Mouse (Mus musculus): Measurements from ENCODE around the gene Traip.

The Traip gene

DNA sequence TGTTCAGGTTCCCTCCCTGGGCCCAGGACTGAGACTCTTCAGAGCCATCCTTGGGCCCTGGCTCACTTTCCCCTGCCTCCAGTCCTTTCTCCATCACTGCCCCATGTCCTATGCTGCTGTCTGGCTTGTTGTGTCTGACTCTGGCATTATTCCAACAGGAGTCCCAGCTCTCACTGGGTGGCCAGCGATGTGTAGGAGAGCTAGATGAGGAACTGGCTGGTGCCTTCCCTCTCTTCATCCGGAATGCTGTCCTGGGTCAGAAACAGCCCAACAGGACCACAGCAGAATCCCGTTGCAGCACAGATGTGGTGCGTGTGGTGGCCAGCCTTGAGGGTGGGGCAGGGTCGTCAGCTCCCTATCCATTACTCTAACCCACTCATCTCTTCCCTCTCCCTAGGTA is 20.4 kb downstream of the Traip start:
- no peak for DNase-seq (ENCODE audit: low spot score in 2 of 2)

- peak; percentile 73 to 81 for DNase-seq (ENCODE audit: low spot score in 2 of 2)
These were observed 22.0 kb downstream of the Traip start for GRCm38 (mm10) chr9:107971690-107972541.

- DNase-seq (ENCODE audit: low spot score in 2 of 2) = no peak
These were observed 24.7 kb downstream of the Traip start for GRCm38 (mm10) chr9:107974491-107975171.

GRCm38 (mm10) chr9:107975399-107976386 is 25.8 kb downstream of the Traip start, which contains the start of gene Uba7:
Gene Uba7 (plus strand): TSS chr9:107975505.
- peak; percentile 79 to 80 for DNase-seq (ENCODE audit: low spot score in 2 of 2)

DNA sequence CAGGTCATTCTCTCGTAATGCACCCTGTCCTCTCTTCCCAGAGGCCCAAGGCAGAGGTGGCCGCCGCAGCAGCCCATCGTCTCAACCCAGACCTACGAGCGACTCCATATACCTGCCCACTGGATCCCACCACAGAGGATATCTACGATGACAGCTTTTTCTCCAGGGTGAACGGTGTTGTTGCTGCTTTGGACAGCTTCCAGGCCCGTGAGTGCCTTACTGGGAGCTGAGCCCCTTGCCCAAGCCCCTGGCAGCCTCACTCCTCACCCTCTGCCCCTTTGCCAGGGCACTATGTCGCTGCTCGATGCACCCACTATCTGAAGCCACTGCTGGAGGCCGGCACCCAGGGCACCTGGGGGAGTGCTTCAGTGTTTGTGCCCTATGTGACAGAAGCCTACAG is 28.9 kb downstream of the Traip start:
- DNase-seq (ENCODE audit: low spot score in 2 of 2) = no peak

DNA sequence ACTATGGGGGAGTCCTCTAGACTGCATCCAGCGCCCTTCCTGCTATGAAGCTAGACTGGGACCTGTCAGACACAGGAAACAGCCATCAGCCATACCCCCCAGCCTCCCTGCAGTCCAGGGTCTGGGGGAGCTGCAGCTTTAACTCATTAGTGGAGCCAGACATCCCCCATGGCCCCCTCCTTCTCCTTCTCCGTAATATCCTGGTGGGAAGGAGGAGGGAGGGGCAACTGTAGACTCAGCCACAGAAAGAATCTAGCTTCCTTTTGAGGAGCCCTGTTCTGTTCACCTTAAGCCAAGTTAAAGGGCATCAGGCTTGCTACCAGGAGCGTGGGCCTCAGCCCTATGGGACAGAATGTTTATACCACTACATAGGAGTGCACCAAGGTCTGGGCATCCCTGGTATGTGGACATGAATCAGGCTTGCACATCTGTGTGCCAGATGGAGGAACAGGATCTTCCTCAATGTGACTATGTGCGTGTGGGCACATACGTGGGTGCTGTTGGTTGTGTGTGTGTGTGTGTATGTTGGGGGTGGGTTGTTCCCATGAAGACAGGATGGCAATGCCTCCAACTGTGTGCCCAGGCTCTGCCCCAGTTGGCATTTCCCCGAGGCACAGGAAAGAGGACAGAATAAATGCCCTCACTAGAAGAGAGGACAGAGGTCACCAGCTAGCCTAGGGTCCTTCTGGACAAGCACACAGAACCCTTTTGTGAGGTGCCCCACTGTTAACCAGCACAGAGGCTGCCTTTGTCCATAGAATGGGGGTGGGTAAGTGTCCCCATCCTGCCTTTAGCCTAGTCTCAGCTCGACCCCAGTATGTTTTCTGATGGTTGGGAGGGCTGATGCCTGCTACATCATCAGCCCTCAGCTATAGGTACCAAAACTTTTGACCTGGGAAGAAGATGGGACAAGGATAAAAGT is 32.0 kb downstream of the Traip start:
- peak; percentile 30 to 58 for DNase-seq (ENCODE audit: low spot score in 2 of 2)

GRCm38 (mm10) chr9:107982681-107983346 is 32.9 kb downstream of the Traip start, which contains the start of gene Gm20661:
Gene Gm20661 (plus strand): TSS chr9:107983058.
- peak; percentile 87 to 93 for DNase-seq (ENCODE audit: low spot score in 2 of 2)

DNA sequence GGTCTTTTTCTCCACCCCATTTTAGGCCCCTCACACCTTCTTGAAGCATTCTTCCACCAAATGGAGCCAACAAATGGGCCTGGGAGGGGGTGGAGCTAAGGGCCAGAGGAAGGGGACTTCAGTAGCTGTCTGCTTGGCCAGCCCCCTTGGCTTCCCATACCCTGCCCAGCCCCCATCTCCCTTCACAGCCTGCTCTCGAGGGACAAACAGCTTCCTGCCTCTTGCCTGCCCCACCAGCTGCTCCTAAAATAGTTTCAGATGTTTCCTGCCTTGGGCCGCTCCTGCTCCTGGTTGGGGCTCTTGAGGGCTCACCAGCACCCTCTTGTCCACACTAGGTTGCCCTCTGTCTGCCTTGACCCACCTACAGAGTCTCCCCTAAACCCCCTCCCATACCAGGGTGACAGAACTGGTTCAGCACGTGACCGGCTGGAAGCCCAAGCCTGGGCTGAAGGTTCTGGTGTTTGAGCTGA is 33.5 kb downstream of the Traip start:
- DNase-seq (ENCODE audit: low spot score in 2 of 2) = peak; percentile 94 to 97

DNA sequence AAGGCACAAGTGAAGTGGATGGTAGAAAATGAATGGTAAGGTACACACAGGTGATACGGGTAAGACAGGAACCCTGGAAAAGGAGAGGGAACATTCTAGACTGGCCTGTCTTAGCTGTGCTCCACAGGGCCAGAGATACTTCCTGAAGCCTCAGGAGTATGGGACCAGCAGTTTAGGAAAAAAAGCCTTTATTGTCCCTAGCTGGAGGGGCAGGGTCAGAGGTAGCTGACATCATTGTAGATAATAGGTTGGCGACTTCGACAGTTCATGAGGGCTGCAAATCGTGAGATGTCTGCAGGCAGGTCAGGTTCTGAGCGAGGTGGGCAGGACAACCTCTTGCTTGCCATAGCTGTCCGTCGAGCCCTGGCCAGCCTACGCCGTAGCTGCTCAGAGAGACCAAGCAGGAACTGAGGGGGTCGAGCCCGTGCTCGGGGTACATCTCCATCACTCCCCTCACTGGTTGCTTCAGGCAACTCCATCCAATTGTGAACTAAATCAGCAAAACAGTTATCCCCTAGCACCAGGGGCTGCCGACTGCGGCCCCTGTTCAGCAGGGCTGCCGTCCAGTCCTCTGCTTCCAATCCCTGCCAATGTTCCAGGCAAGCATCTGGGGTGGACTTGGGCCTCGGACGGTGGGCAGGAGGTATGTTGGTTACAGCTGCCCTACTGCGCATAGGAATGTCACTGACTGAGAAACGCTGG is 34.3 kb downstream of the Traip start:
- peak in 1 of 2 experiments; percentile 33 for DNase-seq (ENCODE audit: low spot score in 2 of 2)

DNA sequence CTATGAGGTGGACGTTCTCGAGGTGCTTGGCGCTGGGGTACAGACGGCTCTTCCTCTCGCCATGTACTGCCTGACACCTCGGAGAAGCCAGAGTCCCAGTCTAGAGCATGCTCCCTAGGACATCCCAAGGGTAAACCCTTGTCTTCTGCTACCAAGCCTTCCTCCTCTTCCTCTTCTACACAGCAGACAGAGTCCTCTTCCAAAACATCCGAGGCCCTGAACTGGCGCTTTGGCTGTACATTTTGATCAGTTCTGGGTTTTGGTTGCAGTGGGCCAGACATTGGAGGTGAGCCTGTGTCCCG is 34.8 kb downstream of the Traip start:
- no peak for DNase-seq (ENCODE audit: low spot score in 2 of 2)

DNA sequence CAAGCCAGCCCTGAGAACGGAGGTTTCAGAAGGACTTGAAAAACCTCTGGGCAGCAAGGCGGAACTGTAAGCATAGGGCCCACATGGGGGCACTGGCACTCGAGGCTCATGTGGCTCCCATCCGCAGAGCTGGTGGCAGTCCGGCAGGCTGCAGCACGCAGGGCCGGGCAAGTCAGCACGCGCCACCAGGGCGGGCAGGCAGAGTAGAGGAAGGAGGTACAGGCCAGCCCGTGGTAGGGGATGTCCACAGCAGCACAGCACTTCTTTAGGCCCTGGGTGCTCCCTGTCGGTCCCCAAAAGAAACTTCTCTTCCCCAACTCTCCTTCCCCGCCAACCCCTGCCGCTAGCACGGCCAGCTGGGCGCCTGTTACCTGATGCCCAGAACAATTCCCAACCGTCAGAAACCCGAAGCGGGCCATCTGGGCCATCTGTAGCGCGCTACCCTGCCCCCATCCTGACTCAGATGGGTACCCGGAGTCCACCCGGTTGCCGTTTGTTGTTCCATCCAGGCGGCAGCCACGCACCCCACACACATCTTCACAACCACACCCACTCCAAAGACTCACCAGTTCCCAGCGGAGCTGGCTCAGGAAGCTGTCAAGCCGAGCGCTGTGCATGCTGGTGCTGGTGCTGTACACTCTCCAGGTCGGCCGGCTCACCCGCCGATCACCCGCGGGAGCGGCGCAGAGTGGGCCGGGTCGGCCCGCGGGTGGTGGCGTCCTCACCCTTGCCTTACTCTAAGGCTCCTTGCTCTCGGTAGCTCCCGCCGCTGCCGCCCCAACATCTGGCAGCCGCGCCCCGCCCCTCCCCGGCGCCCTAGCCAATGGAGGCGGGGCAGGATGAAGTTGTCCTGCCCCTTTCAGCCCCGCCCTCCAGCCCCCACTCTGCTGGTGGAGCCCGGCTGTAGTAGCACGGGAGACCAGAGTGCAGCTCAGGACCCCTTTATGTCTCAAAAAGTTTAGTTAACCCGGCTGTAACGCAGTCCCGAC is 35.5 kb downstream of the Traip start, which contains the start of gene Inka1:
Gene Inka1 (minus strand): TSS at position 749 of the 989 bp plus-strand sequence.
- peak; percentile 92 for DNase-seq (ENCODE audit: low spot score in 2 of 2)

DNA sequence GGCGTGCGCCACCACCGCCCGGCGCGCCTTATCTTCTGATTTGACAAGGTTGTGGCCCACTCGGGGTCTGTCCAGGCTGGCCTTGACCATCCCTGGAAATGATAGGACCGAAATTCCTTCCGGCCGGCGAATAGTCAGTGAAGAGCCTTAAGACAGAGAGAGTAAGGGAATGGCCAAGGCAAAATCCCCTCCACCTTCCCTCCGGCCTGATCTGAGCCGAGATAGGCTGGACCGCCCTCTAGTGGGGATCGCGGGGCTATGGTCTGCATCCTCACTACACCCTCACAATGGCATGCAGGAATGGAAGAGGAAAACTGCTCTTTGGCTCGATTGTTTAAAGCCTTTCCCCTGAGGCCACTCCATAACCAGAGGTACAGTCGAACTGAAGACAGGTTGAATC is 36.4 kb downstream of the Traip start:
- DNase-seq (ENCODE audit: low spot score in 2 of 2) = peak; percentile 81 to 85

DNA sequence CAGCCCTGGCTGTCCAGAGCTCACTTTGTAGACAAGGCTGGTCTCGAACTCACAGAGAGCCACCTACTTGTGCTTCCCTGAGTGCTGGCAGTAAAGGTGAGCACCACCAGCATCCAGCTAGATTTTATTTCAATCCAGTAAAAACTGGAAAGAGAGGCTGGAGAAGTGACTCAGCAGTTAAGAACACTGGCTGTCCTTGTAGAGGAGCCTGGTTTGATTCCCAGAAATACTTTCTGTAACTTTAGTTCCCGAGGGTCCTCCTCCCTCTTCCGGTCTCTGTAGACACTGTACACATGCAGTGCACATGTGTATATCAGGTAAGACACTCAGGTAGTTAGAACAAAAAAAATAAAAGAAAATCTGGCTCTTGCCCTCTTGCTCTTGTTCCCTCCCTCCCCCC is 38.0 kb downstream of the Traip start:
- DNase-seq (ENCODE audit: low spot score in 2 of 2) = peak in 1 of 2 experiments; percentile 33

DNA sequence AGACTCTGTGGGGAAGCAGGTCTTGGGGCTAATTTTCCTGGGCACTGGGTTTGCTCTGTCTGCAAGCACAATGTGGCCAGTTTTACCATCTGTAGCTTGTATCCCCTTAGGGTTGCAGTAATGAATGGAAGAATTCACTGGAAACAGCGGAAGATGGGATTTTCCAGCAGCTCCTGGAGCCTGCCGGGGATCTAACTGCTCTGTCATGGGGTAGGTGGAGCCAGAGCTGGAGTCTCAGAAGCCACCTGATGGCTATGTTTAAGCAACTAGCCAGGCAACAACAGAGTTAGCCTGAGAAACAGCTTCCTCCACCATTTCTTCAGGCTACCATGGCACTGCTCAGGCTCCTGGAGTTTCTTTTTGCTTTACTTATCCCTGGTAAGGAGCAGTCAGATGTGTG is 42.3 kb downstream of the Traip start, which contains the start of gene Cdhr4:
Gene Cdhr4 (plus strand): TSS at position 301 of the 400 bp plus-strand sequence.
- no peak for DNase-seq (ENCODE audit: low spot score in 2 of 2)

- no peak for DNase-seq (ENCODE audit: low spot score in 2 of 2)
These were observed 43.1 kb downstream of the Traip start for GRCm38 (mm10) chr9:107993013-107993412.

- no peak for DNase-seq (ENCODE audit: low spot score in 2 of 2)
These were observed 44.5 kb downstream of the Traip start for GRCm38 (mm10) chr9:107994464-107994863.

DNA sequence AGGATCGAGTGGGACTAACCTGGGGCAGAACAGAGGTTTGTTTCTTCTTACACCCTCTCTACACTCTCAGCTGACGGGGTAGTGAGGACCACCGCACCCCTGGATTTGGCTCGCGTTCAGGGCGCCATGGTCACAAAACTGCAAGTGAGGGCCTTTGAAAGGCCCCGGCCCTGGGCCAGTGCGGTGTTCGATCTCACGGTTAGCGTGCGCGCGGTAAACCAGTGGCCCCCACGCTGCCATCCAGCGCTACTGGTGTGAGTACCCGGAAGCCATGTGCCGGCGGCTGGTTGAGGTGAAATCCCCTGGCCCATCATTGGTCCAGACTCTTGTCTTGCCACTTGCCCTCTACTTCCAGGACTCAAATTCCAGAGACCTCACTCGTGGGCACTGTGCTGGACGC is 45.6 kb downstream of the Traip start:
- no peak for DNase-seq (ENCODE audit: low spot score in 2 of 2)

GRCm38 (mm10) chr9:107996049-107996448 is 46.1 kb downstream of the Traip start, which contains the start of gene Gm20662:
Gene Gm20662 (plus strand): TSS chr9:107996349.
- no peak for DNase-seq (ENCODE audit: low spot score in 2 of 2)

All from heart, adult 9 months (tissue).